Mouse (Mus musculus): ENCODE data around the gene Myh6.

- TF ChIP-seq GATA1 (IDR thresholded peaks at IDR 0.05; ENCODE audit: borderline replicate concordance, low read length) = no peak
- no peak for TF ChIP-seq FLI1 (IDR thresholded peaks at IDR 0.05; ENCODE audit: low read length)
These were observed 73.0 kb downstream of the Myh6 start for GRCm38 (mm10) chr14:54893651-54894181.

Measured in megakaryocyte, embryonic 14.5 days (primary cell).